Mouse (Mus musculus) layer of hippocampus, postnatal 10 days (tissue): Measurements from ENCODE around the gene Rgs12. TPM values are rescaled to one million over a fixed set of nuclear protein-coding genes. Genes with fewer than 3 reads are reported as not detected.

Experiments used
- DNase-seq, 2 experiments: peaks; one replicate each; pipeline ENCODE4 v3.0.0; 2021; ENCODE audit warnings: low spot score in 2 of 2
- long read RNA-seq: library from polyadenylated mRNA; stranded (forward); transcript quantifications from one replicate; pipeline ENCODE4 v2.0.0, GENCODE M21; 2023
- total RNA-seq, 2 experiments: library from RNA; stranded (reverse); gene quantifications; 2 replicates each; pipeline ENCODE4 v1.2.3; 2021

Rgs12 gene
- 10 to 100 TPM; 48.3 to 48.6 TPM for total RNA-seq
- long read RNA-seq, partial matches to known transcripts: 5 of 12 reads
- long read RNA-seq, other reads (novel, unspliced or antisense): 3 of 12 reads

DNA sequence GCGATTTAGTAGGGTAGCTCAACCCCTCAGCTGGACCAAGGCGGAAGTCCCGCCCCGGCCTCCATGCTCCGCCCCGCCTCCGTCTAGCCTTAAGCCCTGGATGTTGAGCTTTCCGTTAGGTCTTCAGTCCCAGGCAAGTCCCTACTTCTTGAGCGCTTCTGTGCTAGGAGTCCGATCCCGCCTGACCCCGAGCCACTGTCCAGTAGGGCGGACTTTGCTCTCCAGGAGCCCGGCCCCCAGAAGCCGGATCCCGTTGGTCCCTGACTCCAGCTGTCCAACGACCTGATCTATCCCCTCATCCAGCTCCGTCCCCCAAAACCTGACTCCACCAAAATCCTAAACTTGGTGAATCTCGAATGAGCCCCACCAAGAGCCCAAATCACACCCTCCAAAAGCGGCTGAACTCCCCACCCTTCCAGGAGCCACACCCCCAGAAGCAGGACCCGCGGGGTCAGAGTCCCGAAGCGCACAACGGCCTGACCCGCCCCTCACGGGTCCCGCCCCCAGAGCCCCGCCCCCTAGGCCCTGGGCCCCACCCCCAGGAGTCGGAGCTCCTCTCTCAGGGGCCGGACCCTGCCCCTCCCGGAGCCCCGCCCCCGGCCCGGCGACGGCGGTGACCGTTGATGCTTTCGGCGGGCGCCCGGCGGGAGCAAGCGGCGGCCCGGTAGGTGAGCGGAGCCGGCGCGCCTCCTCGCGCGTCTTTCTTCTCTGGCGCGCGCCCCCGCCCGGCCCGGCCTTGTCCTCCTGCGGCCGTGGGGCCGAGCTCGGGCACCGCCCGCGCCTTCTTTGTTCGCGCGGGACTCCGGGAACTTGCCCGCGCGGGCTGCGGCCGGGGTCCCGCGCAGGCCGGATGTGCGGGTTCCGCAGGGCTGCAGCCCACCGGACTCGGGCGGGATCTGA, at the start of gene Rgs12:
Gene Rgs12, plus strand, starts transcription at position 585 of the 900 bp plus-strand sequence.
- peak; percentile 60 to 76 for DNase-seq

- DNase-seq: no peak
These were observed 49.3 kb upstream of the Rgs12 start for GRCm38 (mm10) chr5:34899787-34900469.

DNA sequence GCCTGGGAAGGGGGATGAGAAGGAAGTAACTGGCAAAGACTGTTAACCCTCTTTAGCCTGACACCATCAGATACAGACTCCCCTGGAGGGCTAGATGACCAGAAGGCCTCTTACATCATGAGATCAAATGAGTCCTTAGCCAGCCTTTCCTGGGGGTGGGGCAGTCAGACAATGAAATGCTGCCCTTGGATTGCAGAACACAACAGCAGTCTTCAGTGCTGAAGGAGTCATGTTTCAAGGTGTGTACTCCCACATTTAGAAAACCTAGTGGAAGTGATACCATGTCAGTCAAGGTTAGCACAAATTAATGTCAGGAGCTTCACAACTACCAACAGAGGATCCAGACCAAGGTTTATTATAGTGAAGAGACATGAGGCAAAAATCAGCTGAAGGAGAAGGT, 46.9 kb upstream of the Rgs12 start:
- DNase-seq: no peak

DNA sequence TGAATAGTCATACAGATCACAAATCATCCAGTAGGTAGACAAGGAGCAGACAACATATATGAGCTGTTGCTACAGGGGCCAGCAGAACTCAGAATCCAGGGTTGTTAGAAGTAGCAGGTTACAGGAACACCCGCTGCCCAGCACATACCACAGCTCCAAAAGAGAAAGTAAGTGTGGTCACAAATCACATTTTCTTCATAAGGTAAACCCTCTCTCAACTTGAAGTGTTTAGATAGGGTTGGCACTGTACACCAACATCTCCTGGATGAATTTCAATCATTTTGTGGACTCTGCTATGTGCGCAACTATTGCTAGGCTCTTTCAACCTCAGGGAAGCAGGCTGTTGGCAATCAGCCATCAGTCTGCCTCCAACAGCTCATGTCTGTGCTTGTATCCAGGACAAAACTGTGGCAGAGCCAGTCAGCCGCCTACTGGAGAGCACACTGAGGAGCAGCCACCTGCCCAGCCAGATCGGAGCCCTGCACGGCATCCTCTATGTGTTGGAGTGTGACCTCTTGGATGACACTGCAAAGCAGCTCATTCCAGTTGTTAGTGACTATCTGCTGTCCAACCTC, 46.3 kb upstream of the Rgs12 start:
- DNase-seq: peak; percentile 72 to 74

DNA sequence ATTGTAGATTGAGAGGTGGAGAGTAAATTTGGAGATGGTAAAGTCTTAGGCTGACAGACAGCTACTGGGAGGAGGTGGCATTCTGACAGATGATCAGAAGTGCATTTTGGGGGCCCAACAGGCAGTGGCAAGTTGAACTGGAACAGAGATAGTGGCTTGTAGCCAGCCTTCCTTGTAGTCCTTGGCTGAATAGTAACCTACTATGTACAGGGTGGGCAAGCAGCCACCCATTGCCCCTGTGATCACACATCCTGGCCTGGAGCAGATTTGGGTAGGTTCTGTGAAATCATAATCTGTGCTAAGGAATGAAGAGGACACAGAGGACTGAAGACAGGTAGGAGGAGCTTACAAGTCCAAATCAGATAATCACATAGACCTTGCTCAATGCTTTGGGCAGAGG, 44.8 kb upstream of the Rgs12 start:
- no peak for DNase-seq

DNA sequence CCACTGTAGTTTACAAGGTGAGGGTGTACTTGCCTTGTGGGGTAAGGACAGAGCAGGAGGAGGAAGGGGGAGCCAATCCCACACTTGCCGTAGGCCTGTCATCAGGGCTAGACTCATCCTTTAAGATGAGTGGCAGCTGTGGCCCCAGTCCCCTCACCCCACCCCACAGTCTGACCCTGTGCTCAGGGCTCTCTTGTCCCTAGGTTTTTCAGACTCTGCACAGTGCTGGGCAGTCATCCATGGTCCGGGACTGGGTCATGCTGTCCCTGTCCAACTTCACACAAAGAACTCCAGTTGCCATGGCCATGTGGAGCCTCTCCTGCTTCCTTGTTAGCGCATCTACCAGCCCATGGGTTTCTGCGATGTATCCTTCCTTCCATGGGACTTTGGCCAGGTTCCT, 42.0 kb upstream of the Rgs12 start:
- DNase-seq: no peak

GRCm38 (mm10) chr5:34907910-34908725, 41.1 kb upstream of the Rgs12 start, which contains the start of gene Msantd1:
Gene Msantd1, plus strand, starts transcription at chr5:34908012.
- no peak for DNase-seq

GRCm38 (mm10) chr5:34908726-34909633, 40.3 kb upstream of the Rgs12 start:
- no peak for DNase-seq

- DNase-seq: no peak
These were observed 39.4 kb upstream of the Rgs12 start for GRCm38 (mm10) chr5:34909634-34910503.

DNA sequence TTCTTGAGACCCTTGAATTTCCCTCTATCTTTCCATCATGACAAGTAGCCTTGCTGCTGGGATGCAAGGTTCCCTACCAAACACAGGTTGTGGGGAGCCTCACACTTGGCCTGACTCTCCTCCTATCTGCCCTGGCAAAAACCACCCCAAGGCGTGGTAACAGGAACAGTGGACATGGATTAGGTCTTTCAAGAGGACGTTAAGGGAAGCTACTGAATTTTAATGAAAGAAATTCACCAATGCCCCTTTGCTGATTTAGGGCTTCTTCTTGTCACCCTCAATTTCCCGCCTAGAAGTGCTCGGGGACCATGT, 38.8 kb upstream of the Rgs12 start:
- DNase-seq: no peak

DNA sequence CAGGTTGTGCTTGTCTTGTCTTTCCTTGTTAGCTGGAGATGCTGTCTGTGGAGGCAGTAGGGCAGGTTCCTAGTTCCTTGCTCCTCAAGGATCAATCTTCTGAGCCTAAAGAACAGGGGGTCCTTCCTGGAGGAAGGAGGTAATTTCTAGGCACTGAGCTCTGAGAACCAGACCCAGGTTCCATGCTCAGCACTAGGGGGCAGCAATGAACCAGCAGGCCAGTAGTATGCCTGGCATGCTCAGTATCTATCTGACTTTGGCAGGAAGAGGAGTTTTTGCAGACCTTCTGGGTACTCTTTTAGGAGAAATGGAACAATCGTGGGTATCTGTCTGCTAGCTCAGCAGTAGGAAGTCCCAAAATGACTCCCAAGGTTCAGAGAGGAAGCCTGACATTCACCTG, 33.4 kb upstream of the Rgs12 start:
- DNase-seq: peak; percentile 86 to 90

GRCm38 (mm10) chr5:34917234-34917655, 32.0 kb upstream of the Rgs12 start:
- peak in 1 of 2 experiments; percentile 51 for DNase-seq

DNA sequence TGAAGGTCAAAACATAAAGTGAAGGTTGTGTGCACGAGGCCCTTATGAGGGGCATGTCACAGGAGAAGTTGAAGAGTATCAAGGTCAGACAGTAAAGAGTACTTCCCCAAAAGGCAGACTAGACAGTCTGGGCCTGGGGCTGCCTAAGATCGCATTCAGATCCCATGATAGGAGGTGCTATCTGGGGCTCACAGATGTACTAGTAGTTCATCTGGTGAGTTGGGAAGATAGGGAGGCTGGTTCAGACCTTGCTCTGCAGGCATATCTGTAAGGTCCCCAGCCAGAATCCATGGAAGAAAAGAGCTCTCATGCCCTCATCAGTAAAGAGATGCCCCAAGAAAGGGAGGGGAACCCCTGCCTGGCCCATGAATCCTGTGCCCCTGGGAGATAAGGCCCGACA, 30.5 kb upstream of the Rgs12 start:
- DNase-seq: no peak

- DNase-seq: no peak
These were observed 26.7 kb upstream of the Rgs12 start for GRCm38 (mm10) chr5:34922531-34922930.

- DNase-seq: no peak
These were observed 25.3 kb upstream of the Rgs12 start for GRCm38 (mm10) chr5:34923920-34924319.

GRCm38 (mm10) chr5:34924519-34924918, 24.7 kb upstream of the Rgs12 start:
- DNase-seq: no peak

DNA sequence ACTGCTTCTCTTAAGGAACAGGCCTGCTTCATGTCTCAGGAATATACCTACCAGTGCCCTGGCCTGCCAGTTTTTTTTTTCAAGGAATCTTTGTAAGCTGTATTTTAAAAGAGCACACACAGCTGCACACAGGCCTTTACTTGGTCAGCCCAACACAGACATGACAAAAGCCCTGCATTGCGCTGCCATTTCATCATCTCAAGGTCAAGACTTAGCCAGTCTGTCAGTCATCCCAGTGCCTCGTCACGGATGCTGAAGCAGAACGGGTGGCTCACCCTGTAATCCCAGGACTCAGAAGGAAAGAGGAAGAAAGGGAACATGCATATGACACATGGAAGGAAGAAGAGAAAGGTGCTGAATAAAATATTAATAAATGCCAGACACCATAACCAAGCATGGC, 21.6 kb upstream of the Rgs12 start:
- no peak for DNase-seq

DNA sequence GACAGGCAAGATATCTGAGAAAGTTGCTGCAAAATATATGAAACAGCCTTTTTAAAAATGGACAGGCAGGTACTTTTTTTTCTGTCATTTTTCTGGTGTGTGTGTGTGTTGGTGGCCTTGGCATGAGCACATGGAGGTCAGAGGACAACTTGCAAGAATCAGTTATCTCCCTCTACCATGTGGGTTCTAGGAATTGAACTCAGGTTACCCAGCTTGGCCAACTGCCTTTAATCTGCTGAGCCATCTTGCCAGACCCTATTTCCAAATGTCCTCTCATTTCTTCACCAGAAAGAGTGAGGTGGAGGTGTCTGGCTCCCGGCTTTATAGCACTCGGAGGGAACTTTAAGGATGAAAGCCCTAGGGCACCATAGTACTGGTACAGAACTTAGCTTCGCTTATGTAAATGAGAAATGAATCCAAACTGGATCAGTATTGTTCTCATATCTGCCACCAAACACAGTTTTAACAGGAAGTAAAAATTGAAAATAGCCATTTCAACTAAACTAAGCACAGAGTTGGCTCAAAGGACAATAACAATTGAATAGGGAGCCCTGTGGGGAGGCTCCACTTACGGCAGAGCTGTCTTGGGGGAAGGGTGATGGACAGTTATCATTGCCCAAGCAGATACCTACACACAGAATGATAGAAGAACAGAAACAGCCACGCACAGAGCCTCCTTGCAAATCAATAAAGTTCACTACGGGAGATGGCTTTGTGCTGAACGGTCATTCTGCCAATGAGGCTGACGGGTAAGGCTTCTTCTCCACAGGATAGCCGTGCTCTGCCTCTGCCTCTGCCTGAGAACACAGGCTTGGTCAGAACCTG, 18.9 kb upstream of the Rgs12 start:
- DNase-seq: no peak
